In the genomic region with DNA sequence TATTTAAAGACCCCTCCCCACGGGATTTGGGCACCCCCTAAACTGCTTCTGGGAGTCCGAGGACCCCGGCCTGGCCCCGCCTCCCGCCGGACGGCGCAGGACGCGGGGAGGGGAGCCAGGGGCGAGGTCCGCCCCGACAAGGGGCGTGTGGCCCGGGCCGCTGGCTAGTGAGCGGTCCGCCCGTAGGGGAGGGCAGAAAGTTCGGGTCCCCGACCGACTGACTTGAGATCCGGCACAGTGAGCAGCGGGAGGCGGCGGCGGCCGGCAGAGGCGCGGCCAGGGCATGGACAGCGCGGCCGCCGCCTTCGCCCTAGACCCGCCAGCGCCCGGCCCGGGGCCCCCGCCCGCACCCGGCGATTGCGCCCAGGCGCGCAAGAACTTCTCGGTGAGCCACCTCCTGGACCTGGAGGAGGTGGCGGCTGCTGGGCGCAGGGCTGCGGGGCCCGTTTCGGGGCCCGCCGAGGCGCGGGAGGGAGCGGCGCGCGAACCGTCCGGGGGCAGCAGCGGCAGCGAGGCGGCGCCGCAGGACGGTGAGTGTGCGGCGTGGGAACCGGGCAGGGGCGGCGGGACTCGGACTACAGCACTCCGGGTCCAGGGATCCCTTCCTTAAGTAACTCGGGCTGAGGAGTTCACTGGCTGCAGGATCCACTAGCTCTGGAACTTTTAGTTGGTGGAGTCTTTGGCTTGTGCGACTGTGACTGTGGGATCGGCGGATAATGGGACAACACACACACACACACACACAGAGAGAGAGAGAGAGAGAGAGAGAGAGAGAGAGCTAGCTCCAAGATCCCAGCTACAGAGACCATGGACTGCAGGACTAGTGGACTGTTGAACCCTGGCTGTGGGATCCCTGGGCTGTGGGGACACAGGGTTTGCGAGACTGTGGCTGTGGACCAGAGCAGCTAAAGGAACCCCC, we compare ENCODE assay signal across 8 mouse cellular contexts. TPM values are rescaled to one million over a fixed set of nuclear protein-coding genes. Genes with fewer than 3 reads are reported as not detected.
DNase-seq lines count a peak whose midpoint lies in the region; ATAC-seq and TF ChIP-seq lines count a peak whose summit lies in the region.

No protein-coding gene starts in this region.

- H3K9me3 ChIP-seq in liver, embryonic 11.5 days (ENCODE audit: control insufficient read depth, low read length) = no peaks in the 10 kb centered on the region
- no peaks in the 10 kb centered on the region for H3K9me3 ChIP-seq in embryonic facial prominence, embryonic 12.5 days
- H3K9me3 ChIP-seq in hindbrain, embryonic 16.5 days (ENCODE audit: control insufficient read depth, low read length) = no peaks in the 10 kb centered on the region

- peak overlapping the region; percentile 59 for H3K4me3 ChIP-seq in liver, embryonic 11.5 days (ENCODE audit: low read depth, low read length)
- peak overlapping the region; percentile 78 for H3K4me3 ChIP-seq in embryonic facial prominence, embryonic 12.5 days
- H3K4me3 ChIP-seq in hindbrain, embryonic 16.5 days (ENCODE audit: low read length) = peak overlapping the region; percentile 50
- no peak overlapping the region for H3K4me3 ChIP-seq in thymus, adult 2 months (ENCODE audit: control insufficient read depth, insufficient read depth, low read length)

- no peak for DNase-seq in liver, embryonic 11.5 days (ENCODE audit: low spot score)
- no peak for DNase-seq in liver
- DNase-seq in lung, postnatal 14 days = peak; percentile 19
- no peak for DNase-seq in left cerebral cortex, adult 8-10 months (ENCODE audit: low spot score in 2 of 2)
- no peak for DNase-seq in layer of hippocampus, adult 8-10 months (ENCODE audit: low spot score in 2 of 2)
- no peak for DNase-seq in thymus, adult 2 months

- no peaks in the 10 kb centered on the region for H3K36me3 ChIP-seq in liver, embryonic 11.5 days (ENCODE audit: control insufficient read depth, insufficient read depth, low read length)
- no peaks in the 10 kb centered on the region for H3K36me3 ChIP-seq in embryonic facial prominence, embryonic 12.5 days
- H3K36me3 ChIP-seq in hindbrain, embryonic 16.5 days (ENCODE audit: control insufficient read depth, insufficient read depth, low read length) = no peaks in the 10 kb centered on the region
- no peaks in the 10 kb centered on the region for H3K36me3 ChIP-seq in thymus, adult 2 months (ENCODE audit: control insufficient read depth, insufficient read depth, low read length)

- peaks cover 14% of the 10 kb centered on the region; the same call in 1 of the 2 replicates for H3K4me1 ChIP-seq in liver, embryonic 11.5 days (replicated peaks; ENCODE audit: control insufficient read depth, insufficient read depth, low read length)
- H3K4me1 ChIP-seq in embryonic facial prominence, embryonic 12.5 days = peaks cover 55% of the 10 kb centered on the region
- peaks cover 8% of the 10 kb centered on the region for H3K4me1 ChIP-seq in hindbrain, embryonic 16.5 days (ENCODE audit: control insufficient read depth, insufficient read depth, low read depth, low read length)
- H3K4me1 ChIP-seq in thymus, adult 2 months (replicated peaks; ENCODE audit: control insufficient read depth, insufficient read depth, low read length) = no peaks in the 10 kb centered on the region

- peak overlapping the region; percentile 55 for H3K9ac ChIP-seq in liver, embryonic 11.5 days (ENCODE audit: low read depth, low read length)
- H3K9ac ChIP-seq in embryonic facial prominence, embryonic 12.5 days = peak overlapping the region; percentile 86
- H3K9ac ChIP-seq in hindbrain, embryonic 16.5 days (ENCODE audit: low read depth, low read length) = peak overlapping the region; percentile 71

- TF ChIP-seq CTCF in thymus, adult 2 months (IDR thresholded peaks at IDR 0.05; ENCODE audit: borderline replicate concordance, control insufficient read depth, extremely low read depth, insufficient read depth, low read length, poor library complexity) = no peak

- no peak for ATAC-seq in liver, embryonic 11.5 days (replicated peaks; ENCODE audit: low FRiP score)
- ATAC-seq in embryonic facial prominence, embryonic 12.5 days (ENCODE audit: insufficient number of reproducible peaks, insufficient read depth, low FRiP score, low TSS enrichment) = no peak
- ATAC-seq in hindbrain, embryonic 16.5 days = peak; percentile 40; the same call in 1 of the 2 replicates

- peaks cover 49% of the 10 kb centered on the region for H3K27me3 ChIP-seq in liver, embryonic 11.5 days (replicated peaks; ENCODE audit: control insufficient read depth, insufficient read depth, low read length)
- peaks cover 4% of the 10 kb centered on the region; the same call in 1 of the 2 replicates for H3K27me3 ChIP-seq in embryonic facial prominence, embryonic 12.5 days
- peaks cover 22% of the 10 kb centered on the region for H3K27me3 ChIP-seq in hindbrain, embryonic 16.5 days (replicated peaks; ENCODE audit: control insufficient read depth, insufficient read depth, low read length)
- peaks cover 14% of the 10 kb centered on the region; the same call in 1 of the 2 replicates for H3K27me3 ChIP-seq in thymus, adult 2 months (ENCODE audit: control insufficient read depth, insufficient read depth, low read length)

- H3K27ac ChIP-seq in liver, embryonic 11.5 days (ENCODE audit: low read depth, low read length) = no peak overlapping the region
- peak overlapping the region; percentile 87 for H3K27ac ChIP-seq in embryonic facial prominence, embryonic 12.5 days
- no peak overlapping the region for H3K27ac ChIP-seq in hindbrain, embryonic 16.5 days (ENCODE audit: low read depth, low read length)
- no peak overlapping the region for H3K27ac ChIP-seq in thymus, adult 2 months (ENCODE audit: control insufficient read depth, insufficient read depth, low read length)

- no peak for TF ChIP-seq POLR2A in thymus, adult 2 months (IDR thresholded peaks at IDR 0.05; ENCODE audit: control insufficient read depth, extremely low read depth, insufficient read depth, low read length, poor library complexity)

- 2% methylated on average over 80 of the region's 80 CpGs for WGBS in liver, embryonic 11.5 days
- WGBS in embryonic facial prominence, embryonic 12.5 days = under 1% methylated on average over 79 of the region's 80 CpGs
- 1% methylated on average over 64 of the region's 80 CpGs for WGBS in hindbrain, embryonic 16.5 days
- WGBS in thymus, adult 2 months = 5% methylated on average over 80 of the region's 80 CpGs

- peak overlapping the region; percentile 69 for H3K4me2 ChIP-seq in liver, embryonic 11.5 days
- H3K4me2 ChIP-seq in embryonic facial prominence, embryonic 12.5 days (replicated peaks) = peak overlapping the region; percentile 78
- H3K4me2 ChIP-seq in hindbrain, embryonic 16.5 days (ENCODE audit: low read length) = peak overlapping the region; percentile 91

RNA-seq across cellular contexts. Expression of a gene that starts 10.6 kb away (rescaled TPM):
- polyA plus RNA-seq in liver, embryonic 11.5 days (2014; fragmentation: Nextera tagmentation; extraction: Ambion mirVana) = 8.2 and 9.4 TPM in 2 replicates
- 106 and 121 TPM in 2 replicates for polyA plus RNA-seq in embryonic facial prominence, embryonic 12.5 days (2016; fragmentation: Nextera tagmentation; extraction: Ambion mirVana)
- polyA plus RNA-seq in hindbrain, embryonic 16.5 days (2015; fragmentation: Nextera tagmentation; extraction: Ambion mirVana) = 2.3 and 2.5 TPM in 2 replicates
- total RNA-seq in left cerebral cortex, adult 8-10 months (2022) = 1 to 10 TPM; 2.1 to 3.1 (median 2.9) TPM
- 1 to 10 TPM in 3 of 4 experiments, under 1 TPM in 1; 0.94 to 3.9 (median 1.9) TPM for total RNA-seq in layer of hippocampus, adult 8-10 months (2022)
- 2.2 and 2.5 TPM in 2 replicates for polyA plus RNA-seq in thymus, adult 2 months (2012; rRNA removed)

RNA-seq across cellular contexts. Expression of a gene that starts 15.3 kb away (rescaled TPM):
- 44.2 and 45.6 TPM in 2 replicates for polyA plus RNA-seq in liver, embryonic 11.5 days (2014; fragmentation: Nextera tagmentation; extraction: Ambion mirVana)
- 40.0 and 41.8 TPM in 2 replicates for polyA plus RNA-seq in embryonic facial prominence, embryonic 12.5 days (2016; fragmentation: Nextera tagmentation; extraction: Ambion mirVana)
- polyA plus RNA-seq in hindbrain, embryonic 16.5 days (2015; fragmentation: Nextera tagmentation; extraction: Ambion mirVana) = 44.9 and 47.2 TPM in 2 replicates
- 10 to 100 TPM; 29.6 to 41.9 (median 38.2) TPM for total RNA-seq in left cerebral cortex, adult 8-10 months (2022)
- 10 to 100 TPM; 35.2 to 39.2 (median 37.5) TPM for total RNA-seq in layer of hippocampus, adult 8-10 months (2022)
- 97.6 and 103 TPM in 2 replicates for polyA plus RNA-seq in thymus, adult 2 months (2012; rRNA removed)

RNA-seq across cellular contexts. Expression of a gene that starts 37.8 kb away (rescaled TPM):
- polyA plus RNA-seq in liver, embryonic 11.5 days (2014; fragmentation: Nextera tagmentation; extraction: Ambion mirVana) = 75.9 and 85.2 TPM in 2 replicates
- 105 and 106 TPM in 2 replicates for polyA plus RNA-seq in embryonic facial prominence, embryonic 12.5 days (2016; fragmentation: Nextera tagmentation; extraction: Ambion mirVana)
- polyA plus RNA-seq in hindbrain, embryonic 16.5 days (2015; fragmentation: Nextera tagmentation; extraction: Ambion mirVana) = 99.3 and 108 TPM in 2 replicates
- 10 to 100 TPM; 30.5 to 38.9 (median 34.4) TPM for total RNA-seq in left cerebral cortex, adult 8-10 months (2022)
- 10 to 100 TPM; 29.6 to 33.4 (median 32.3) TPM for total RNA-seq in layer of hippocampus, adult 8-10 months (2022)
- polyA plus RNA-seq in thymus, adult 2 months (2012; rRNA removed) = 30.5 and 33.9 TPM in 2 replicates

RNA-seq across cellular contexts. Expression of a gene that starts 42.0 kb away (rescaled TPM):
- polyA plus RNA-seq in liver, embryonic 11.5 days (2014; fragmentation: Nextera tagmentation; extraction: Ambion mirVana) = 0.40 and 0.75 TPM in 2 replicates
- polyA plus RNA-seq in embryonic facial prominence, embryonic 12.5 days (2016; fragmentation: Nextera tagmentation; extraction: Ambion mirVana) = 3.8 and 4.0 TPM in 2 replicates
- polyA plus RNA-seq in hindbrain, embryonic 16.5 days (2015; fragmentation: Nextera tagmentation; extraction: Ambion mirVana) = 1.4 and 1.5 TPM in 2 replicates
- total RNA-seq in left cerebral cortex, adult 8-10 months (2022) = 1 to 10 TPM; 7.7 to 9.5 (median 9.3) TPM
- total RNA-seq in layer of hippocampus, adult 8-10 months (2022) = 10 to 100 TPM in 1 of 4 experiments, 1 to 10 TPM in 3; 6.1 to 12.4 (median 7.1) TPM
- 4.0 and 5.2 TPM in 2 replicates for polyA plus RNA-seq in thymus, adult 2 months (2012; rRNA removed)

Comparison
In these comparisons a context has a peak if more than half of its experiments do, and no peak if none do; other contexts are left out.
1. RNA of a gene that starts 10.6 kb away (polyA plus RNA-seq): 106 to 121 TPM in embryonic facial prominence, embryonic 12.5 days; 8.2 to 9.4 TPM in liver, embryonic 11.5 days, 2.2 to 2.5 TPM in thymus, adult 2 months and 2.3 to 2.5 TPM in hindbrain, embryonic 16.5 days; every median in the first group is over 10 times any median in the second.
2. Peak in every context shown above with its lines, with median percentiles within 50 percentile points of each other: H3K4me2 ChIP-seq and H3K9ac ChIP-seq.